Mouse (Mus musculus) ES-Bruce4 (cell line): ENCODE data around the gene Atp2b2.

Experiments
- CTCF ChIP-seq: IDR thresholded peaks from one replicate; pipeline ENCODE4 v1.8.1; 2011; ENCODE audit warnings: low read depth, low read length
- EP300 ChIP-seq: IDR thresholded peaks from 2 replicates; pipeline ENCODE4 v1.6.1; 2011; ENCODE audit warnings: low read depth, low read length; ENCODE audit not compliant: insufficient read depth
- POLR2A ChIP-seq: IDR thresholded peaks from one replicate; pipeline ENCODE4 v1.8.1; 2011; ENCODE audit warnings: low read length; ENCODE audit not compliant: insufficient read depth

- no peak for TF ChIP-seq POLR2A
- TF ChIP-seq CTCF = no peak
- no peak for TF ChIP-seq EP300
Observed at GRCm38 (mm10) chr6:113848655-113849054, 193.8 kb downstream of the Atp2b2 start.
